Mouse (Mus musculus): Measurements from ENCODE around the gene Gmppb. TPM values are rescaled to one million over a fixed set of nuclear protein-coding genes. Genes with fewer than 3 reads are reported as not detected.

Gmppb gene
- polyA plus RNA-seq, 1 experiment from 2014 or later = 49.3 TPM

GRCm38 (mm10) chr9:108055061-108055460 is 6.0 kb downstream of the Gmppb start:
- no peak overlapping the region for H3K4me2 ChIP-seq (ENCODE audit: low read depth, low read length)
- 0 out of 2 replicates have a peak overlapping the region, but pooled peaks have one; percentile 38 for H3K9ac ChIP-seq (ENCODE audit: low read length)
- H3K4me3 ChIP-seq (replicated peaks; ENCODE audit: low read length) = no peak overlapping the region
- peaks cover 24% of the 10 kb centered on the region for H3K36me3 ChIP-seq (ENCODE audit: control insufficient read depth, insufficient read depth, low read length)
- H3K27ac ChIP-seq (ENCODE audit: low read length) = no peak overlapping the region
- WGBS = 74% methylated on average over 1 of the region's 1 CpGs
- ATAC-seq (ENCODE audit: insufficient read depth, low FRiP score) = no peak
- H3K27me3 ChIP-seq (ENCODE audit: control insufficient read depth, insufficient read depth, low read length) = no peaks in the 10 kb centered on the region
- peaks cover 15% of the 10 kb centered on the region for H3K4me1 ChIP-seq (ENCODE audit: control insufficient read depth, insufficient read depth, low read length)
- no peaks in the 10 kb centered on the region for H3K9me3 ChIP-seq (replicated peaks; ENCODE audit: control insufficient read depth, low read length)

- Histone ChIP-seq H3K4me3 (replicated peaks; ENCODE audit: low read length) (no peak overlapping the region), H3K9ac (ENCODE audit: low read length) (no peak overlapping the region), H3K4me2 (ENCODE audit: low read depth, low read length) (no peak overlapping the region), H3K27me3 (ENCODE audit: control insufficient read depth, insufficient read depth, low read length) (no peaks in the 10 kb centered on the region), H3K36me3 (ENCODE audit: control insufficient read depth, insufficient read depth, low read length) (peaks cover 24% of the 10 kb centered on the region), H3K27ac (ENCODE audit: low read length) (no peak overlapping the region), H3K9me3 (replicated peaks; ENCODE audit: control insufficient read depth, low read length) (no peaks in the 10 kb centered on the region), H3K4me1 (ENCODE audit: control insufficient read depth, insufficient read depth, low read length) (peaks cover 12% of the 10 kb centered on the region)
- 83% methylated on average over 6 of the region's 6 CpGs for WGBS
- no peak for ATAC-seq (ENCODE audit: insufficient read depth, low FRiP score)
Measured at GRCm38 (mm10) chr9:108055661-108056237, 6.7 kb downstream of the Gmppb start.

- no peak overlapping the region for H3K4me3 ChIP-seq (replicated peaks; ENCODE audit: low read length)
- WGBS = 81% methylated on average over 28 of the region's 28 CpGs
- H3K9me3 ChIP-seq (replicated peaks; ENCODE audit: control insufficient read depth, low read length) = no peaks in the 10 kb centered on the region
- no peak for ATAC-seq (ENCODE audit: insufficient read depth, low FRiP score)
- no peak overlapping the region for H3K9ac ChIP-seq (ENCODE audit: low read length)
- no peaks in the 10 kb centered on the region for H3K27me3 ChIP-seq (ENCODE audit: control insufficient read depth, insufficient read depth, low read length)
- no peak overlapping the region for H3K4me2 ChIP-seq (ENCODE audit: low read depth, low read length)
- H3K4me1 ChIP-seq (ENCODE audit: control insufficient read depth, insufficient read depth, low read length) = peaks cover 12% of the 10 kb centered on the region
- no peak overlapping the region for H3K27ac ChIP-seq (ENCODE audit: low read length)
- peaks cover 16% of the 10 kb centered on the region for H3K36me3 ChIP-seq (ENCODE audit: control insufficient read depth, insufficient read depth, low read length)
Measured at GRCm38 (mm10) chr9:108056361-108057261, 7.6 kb downstream of the Gmppb start.

GRCm38 (mm10) chr9:108057262-108057562 is 8.2 kb downstream of the Gmppb start:
- no peak overlapping the region for H3K4me2 ChIP-seq (ENCODE audit: low read depth, low read length)
- no peak overlapping the region for H3K9ac ChIP-seq (ENCODE audit: low read length)
- WGBS = 89% methylated on average over 5 of the region's 5 CpGs
- no peak overlapping the region for H3K27ac ChIP-seq (ENCODE audit: low read length)
- H3K4me3 ChIP-seq (replicated peaks; ENCODE audit: low read length) = no peak overlapping the region
- no peaks in the 10 kb centered on the region for H3K9me3 ChIP-seq (replicated peaks; ENCODE audit: control insufficient read depth, low read length)
- H3K36me3 ChIP-seq (ENCODE audit: control insufficient read depth, insufficient read depth, low read length) = peaks cover 14% of the 10 kb centered on the region
- ATAC-seq (ENCODE audit: insufficient read depth, low FRiP score) = no peak
- peaks cover 12% of the 10 kb centered on the region for H3K4me1 ChIP-seq (ENCODE audit: control insufficient read depth, insufficient read depth, low read length)
- H3K27me3 ChIP-seq (ENCODE audit: control insufficient read depth, insufficient read depth, low read length) = no peaks in the 10 kb centered on the region

GRCm38 (mm10) chr9:108058291-108058690 is 9.2 kb downstream of the Gmppb start:
- no peak overlapping the region for H3K4me2 ChIP-seq (ENCODE audit: low read depth, low read length)
- WGBS = 94% methylated on average over 9 of the region's 9 CpGs
- H3K36me3 ChIP-seq (ENCODE audit: control insufficient read depth, insufficient read depth, low read length) = peaks cover 14% of the 10 kb centered on the region

GRCm38 (mm10) chr9:108062142-108062541 is 13.1 kb downstream of the Gmppb start:
- Histone ChIP-seq H3K27me3 (ENCODE audit: control insufficient read depth, insufficient read depth, low read length) (no peaks in the 10 kb centered on the region), H3K4me1 (ENCODE audit: control insufficient read depth, insufficient read depth, low read length) (no peaks in the 10 kb centered on the region), H3K9ac (ENCODE audit: low read length) (no peak overlapping the region), H3K9me3 (replicated peaks; ENCODE audit: control insufficient read depth, low read length) (no peaks in the 10 kb centered on the region), H3K27ac (ENCODE audit: low read length) (no peak overlapping the region), H3K36me3 (ENCODE audit: control insufficient read depth, insufficient read depth, low read length) (peaks cover 9% of the 10 kb centered on the region), H3K4me2 (ENCODE audit: low read depth, low read length) (no peak overlapping the region), H3K4me3 (replicated peaks; ENCODE audit: low read length) (no peak overlapping the region)
- ATAC-seq (ENCODE audit: insufficient read depth, low FRiP score) = no peak
- 90% methylated on average over 3 of the region's 3 CpGs for WGBS

More at GRCm38 (mm10) chr9:108058291-108058690, 9.2 kb downstream of the Gmppb start:
- no peak overlapping the region for H3K4me3 ChIP-seq (replicated peaks; ENCODE audit: low read length)
- H3K9me3 ChIP-seq (replicated peaks; ENCODE audit: control insufficient read depth, low read length) = no peaks in the 10 kb centered on the region
- H3K4me1 ChIP-seq (ENCODE audit: control insufficient read depth, insufficient read depth, low read length) = peaks cover 3% of the 10 kb centered on the region
- H3K27me3 ChIP-seq (ENCODE audit: control insufficient read depth, insufficient read depth, low read length) = no peaks in the 10 kb centered on the region
- no peak overlapping the region for H3K9ac ChIP-seq (ENCODE audit: low read length)
- no peak overlapping the region for H3K27ac ChIP-seq (ENCODE audit: low read length)
- ATAC-seq (ENCODE audit: insufficient read depth, low FRiP score) = no peak

GRCm38 (mm10) chr9:108063361-108063760 is 14.3 kb downstream of the Gmppb start:
- no peaks in the 10 kb centered on the region for H3K4me1 ChIP-seq (ENCODE audit: control insufficient read depth, insufficient read depth, low read length)
- no peak overlapping the region for H3K4me3 ChIP-seq (replicated peaks; ENCODE audit: low read length)
- H3K9me3 ChIP-seq (replicated peaks; ENCODE audit: control insufficient read depth, low read length) = no peaks in the 10 kb centered on the region
- no peak overlapping the region for H3K4me2 ChIP-seq (ENCODE audit: low read depth, low read length)
- no peaks in the 10 kb centered on the region for H3K27me3 ChIP-seq (ENCODE audit: control insufficient read depth, insufficient read depth, low read length)
- peaks cover 9% of the 10 kb centered on the region for H3K36me3 ChIP-seq (ENCODE audit: control insufficient read depth, insufficient read depth, low read length)
- H3K9ac ChIP-seq (ENCODE audit: low read length) = 0 out of 2 replicates have a peak overlapping the region, but pooled peaks have one; percentile 29
- H3K27ac ChIP-seq (ENCODE audit: low read length) = no peak overlapping the region
- no peak for ATAC-seq (ENCODE audit: insufficient read depth, low FRiP score)
- WGBS = 78% methylated on average over 12 of the region's 12 CpGs

GRCm38 (mm10) chr9:108065491-108066011 is 16.5 kb downstream of the Gmppb start:
- H3K27me3 ChIP-seq (ENCODE audit: control insufficient read depth, insufficient read depth, low read length) = no peaks in the 10 kb centered on the region
- no peak overlapping the region for H3K4me2 ChIP-seq (ENCODE audit: low read depth, low read length)
- 33% methylated on average over 5 of the region's 5 CpGs for WGBS
- peak; percentile 45; the same call in 1 of the 2 replicates for ATAC-seq (ENCODE audit: insufficient read depth, low FRiP score)
- no peak overlapping the region for H3K9ac ChIP-seq (ENCODE audit: low read length)
- H3K9me3 ChIP-seq (replicated peaks; ENCODE audit: control insufficient read depth, low read length) = no peaks in the 10 kb centered on the region
- H3K36me3 ChIP-seq (ENCODE audit: control insufficient read depth, insufficient read depth, low read length) = peaks cover 4% of the 10 kb centered on the region
- H3K4me3 ChIP-seq (replicated peaks; ENCODE audit: low read length) = no peak overlapping the region
- no peak overlapping the region for H3K27ac ChIP-seq (ENCODE audit: low read length)
- no peaks in the 10 kb centered on the region for H3K4me1 ChIP-seq (ENCODE audit: control insufficient read depth, insufficient read depth, low read length)

- Histone ChIP-seq H3K9ac (ENCODE audit: low read length) (no peak overlapping the region), H3K4me2 (ENCODE audit: low read depth, low read length) (no peak overlapping the region), H3K36me3 (ENCODE audit: control insufficient read depth, insufficient read depth, low read length) (peaks cover 13% of the 10 kb centered on the region), H3K27me3 (ENCODE audit: control insufficient read depth, insufficient read depth, low read length) (no peaks in the 10 kb centered on the region), H3K4me1 (ENCODE audit: control insufficient read depth, insufficient read depth, low read length) (no peaks in the 10 kb centered on the region), H3K9me3 (replicated peaks; ENCODE audit: control insufficient read depth, low read length) (no peaks in the 10 kb centered on the region), H3K4me3 (replicated peaks; ENCODE audit: low read length) (no peak overlapping the region), H3K27ac (ENCODE audit: low read length) (no peak overlapping the region)
- 78% methylated on average over 7 of the region's 7 CpGs for WGBS
- ATAC-seq (ENCODE audit: insufficient read depth, low FRiP score) = no peak
Measured at GRCm38 (mm10) chr9:108067199-108067598, 18.2 kb downstream of the Gmppb start.
